Mouse (Mus musculus) midbrain, embryonic 10.5 days (tissue): ENCODE measurements at regions not wholly inside any gene's neighbourhood (a gene's known extent, or its start where the extent isn't known, plus 50 kb on each side); places are given as distances from the start of the nearest gene placed in this dataset.

Experiments
- DNase-seq: peaks from one replicate; pipeline ENCODE4 v3.0.0-alpha.2; 2017; ENCODE audit warnings: low spot score
- H3K27ac ChIP-seq: fragments of 300-500 bp; sonication (generic); replicated peaks from 2 replicates; pipeline ENCODE4 v1.5.1; 2016; ENCODE audit warnings: mild to moderate bottlenecking
- H3K27me3 ChIP-seq: fragments of 300-500 bp; sonication (generic); 2 replicates; pipeline ENCODE4 v1.6.1; 2016; ENCODE audit warnings: low read depth, mild to moderate bottlenecking; ENCODE audit not compliant: poor library complexity, severe bottlenecking
- H3K36me3 ChIP-seq: fragments of 300-500 bp; sonication (generic); 2 replicates; pipeline ENCODE4 v1.6.1; 2016; ENCODE audit warnings: mild to moderate bottlenecking, moderate library complexity
- H3K4me1 ChIP-seq: fragments of 300-500 bp; sonication (generic); 2 replicates; pipeline ENCODE4 v1.6.1; 2016
- H3K4me3 ChIP-seq: fragments of 300-500 bp; sonication (generic); 2 replicates; pipeline ENCODE4 v1.5.1; 2016; ENCODE audit warnings: mild to moderate bottlenecking, moderate library complexity
- H3K9me3 ChIP-seq: fragments of 300-500 bp; sonication (generic); replicated peaks from 2 replicates; pipeline ENCODE4 v1.6.1; 2016; ENCODE audit warnings: mild to moderate bottlenecking
- WGBS: fragments of 180-500 bp; shearing (Covaris S2); methylation state at CpG from one replicate; pipeline ENCODE4 v1.1.7; 2016; 5-methylcytosine and 5-hydroxymethylcytosine counted together

- no peak overlapping the region for H3K27ac ChIP-seq
- WGBS = 94% methylated on average over 1 of the region's 1 CpGs
- H3K9me3 ChIP-seq = no peaks in the 10 kb centered on the region
- DNase-seq = no peak
- no peaks in the 10 kb centered on the region for H3K27me3 ChIP-seq
- H3K4me1 ChIP-seq = no peaks in the 10 kb centered on the region
- H3K36me3 ChIP-seq = no peaks in the 10 kb centered on the region
- H3K4me3 ChIP-seq = no peak overlapping the region
Observed at GRCm38 (mm10) chr7:70205900-70206299, 160.6 kb downstream of the Nr2f2 start.

DNA sequence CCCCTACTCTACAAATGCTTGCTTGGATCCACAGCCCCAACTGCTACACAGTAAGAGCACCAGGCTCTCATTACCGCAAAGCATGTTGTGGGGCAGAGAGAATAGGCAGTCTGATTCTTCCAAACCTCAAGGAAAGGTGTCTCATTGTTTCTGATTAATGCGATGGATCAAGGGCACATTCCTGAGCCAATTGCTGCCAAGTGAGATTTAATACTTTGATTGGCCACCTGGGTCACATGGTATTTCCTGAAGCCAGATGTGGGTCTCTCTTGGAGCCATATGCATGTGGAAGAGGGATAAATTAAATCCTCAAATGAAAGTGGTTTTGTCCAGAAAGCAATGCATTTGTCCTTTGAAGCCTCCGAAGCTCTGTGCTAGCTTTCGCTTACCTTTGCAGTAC is 166.3 kb downstream of the Nr2f2 start:
- H3K36me3 ChIP-seq = no peaks in the 10 kb centered on the region
- H3K4me1 ChIP-seq = no peaks in the 10 kb centered on the region
- H3K4me3 ChIP-seq = no peak overlapping the region
- no peak overlapping the region for H3K27ac ChIP-seq
- DNase-seq = no peak
- 88% methylated on average over 4 of the region's 4 CpGs for WGBS
- H3K27me3 ChIP-seq = no peaks in the 10 kb centered on the region
- no peaks in the 10 kb centered on the region for H3K9me3 ChIP-seq

DNA sequence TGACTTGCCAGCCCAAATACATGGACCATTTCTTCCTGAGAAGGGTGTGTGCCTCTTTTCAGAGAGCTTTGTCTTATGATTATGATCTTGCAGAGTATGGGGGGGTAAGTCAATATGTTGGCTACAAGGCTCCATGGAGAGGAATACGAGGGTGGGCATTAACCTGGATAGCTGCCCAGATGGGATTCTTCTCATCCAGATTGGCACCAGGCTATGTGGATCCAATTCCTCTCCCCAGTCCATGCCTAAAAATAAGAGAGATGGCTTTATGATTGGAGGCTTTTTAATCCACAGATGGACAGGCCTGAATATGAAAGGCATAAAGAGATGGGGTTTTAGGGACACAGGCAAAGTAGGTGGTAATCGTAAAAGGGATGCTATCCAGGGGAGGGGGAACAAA is 187.6 kb downstream of the Nr2f2 start:
- H3K27me3 ChIP-seq = peaks cover 84% of the 10 kb centered on the region
- no peak overlapping the region for H3K27ac ChIP-seq
- no peak overlapping the region for H3K4me3 ChIP-seq
- H3K9me3 ChIP-seq = no peaks in the 10 kb centered on the region
- no peak for DNase-seq
- H3K36me3 ChIP-seq = no peaks in the 10 kb centered on the region
- WGBS = 91% methylated on average over 2 of the region's 2 CpGs
- no peaks in the 10 kb centered on the region for H3K4me1 ChIP-seq

DNA sequence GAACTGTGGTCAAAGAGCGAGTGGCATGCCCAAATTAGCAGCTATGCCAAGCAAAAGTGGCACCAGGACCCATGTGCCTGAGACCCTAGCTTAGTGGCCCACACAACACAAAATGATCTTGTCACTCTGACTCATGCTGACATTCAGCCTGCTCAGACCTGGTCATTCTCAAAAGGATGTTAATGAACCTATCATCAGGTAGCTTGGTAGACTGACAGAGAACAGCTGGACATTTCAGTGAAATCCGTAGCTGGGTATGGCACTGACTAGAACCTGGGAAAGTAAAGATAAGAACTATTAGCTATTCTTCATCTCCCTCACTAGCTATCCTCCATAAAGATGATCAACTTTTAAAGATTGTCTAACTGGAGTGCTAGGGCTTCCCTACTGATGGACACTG is 188.5 kb downstream of the Nr2f2 start:
- H3K4me3 ChIP-seq = no peak overlapping the region
- 91% methylated on average over 2 of the region's 2 CpGs for WGBS
- DNase-seq = no peak
- no peaks in the 10 kb centered on the region for H3K36me3 ChIP-seq
- H3K4me1 ChIP-seq = no peaks in the 10 kb centered on the region
- no peak overlapping the region for H3K27ac ChIP-seq
- H3K9me3 ChIP-seq = no peaks in the 10 kb centered on the region
- H3K27me3 ChIP-seq = peaks cover 89% of the 10 kb centered on the region

GRCm38 (mm10) chr7:70176686-70177259 is 189.8 kb downstream of the Nr2f2 start:
- Histone ChIP-seq H3K27me3 (peaks cover 97% of the 10 kb centered on the region), H3K27ac (0 out of 2 replicates have a peak overlapping the region, but pooled peaks have one; percentile 28), H3K36me3 (no peaks in the 10 kb centered on the region), H3K4me3 (no peak overlapping the region), H3K4me1 (0 out of 2 replicates have a peak, but pooled peaks cover under 1% of the 10 kb centered on the region), H3K9me3 (no peaks in the 10 kb centered on the region)
- 78% methylated on average over 16 of the region's 16 CpGs for WGBS
- no peak for DNase-seq

DNA sequence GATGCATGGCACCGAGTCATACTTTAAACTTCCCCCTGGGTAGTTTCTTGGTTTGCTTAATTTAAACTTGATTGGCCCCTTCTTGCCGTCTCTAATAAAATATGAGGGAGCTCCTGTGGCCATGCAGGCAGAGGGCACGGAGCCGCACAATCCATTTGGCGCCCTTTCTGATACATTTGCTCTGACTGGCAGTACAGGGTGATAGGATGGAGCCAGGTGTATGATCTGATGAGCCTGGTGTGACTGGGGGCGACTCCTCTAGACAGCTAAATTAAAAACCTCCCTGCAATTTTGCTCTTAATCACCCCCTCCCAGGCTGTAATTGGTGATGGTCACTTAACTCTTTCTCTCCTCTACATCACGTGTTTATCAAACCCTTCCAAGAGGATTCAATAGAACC is 190.4 kb downstream of the Nr2f2 start:
- WGBS = 85% methylated on average over 7 of the region's 7 CpGs
- no peak overlapping the region for H3K4me3 ChIP-seq
- H3K27ac ChIP-seq = no peak overlapping the region
- H3K9me3 ChIP-seq = no peaks in the 10 kb centered on the region
- H3K36me3 ChIP-seq = no peaks in the 10 kb centered on the region
- no peak for DNase-seq
- peaks cover 99% of the 10 kb centered on the region for H3K27me3 ChIP-seq
- peaks cover 6% of the 10 kb centered on the region; the same call in 1 of the 2 replicates for H3K4me1 ChIP-seq

DNA sequence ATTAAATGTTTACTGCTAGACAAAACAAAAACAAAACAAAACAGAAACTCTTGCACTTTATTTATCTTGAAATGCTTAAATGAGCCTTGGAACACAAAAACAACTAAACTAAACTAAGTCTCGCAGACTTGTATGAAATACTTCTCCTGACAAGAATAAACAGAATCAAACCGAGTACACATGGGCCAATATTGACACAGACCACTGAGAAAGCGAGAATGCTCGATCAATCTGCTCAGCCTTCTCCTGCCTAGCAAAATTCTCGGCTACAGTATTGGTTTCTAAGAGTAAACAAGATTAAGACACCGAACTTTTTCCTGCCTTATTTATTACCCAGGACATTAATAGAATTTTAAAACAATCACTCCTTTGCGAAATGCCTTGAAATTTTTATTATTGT is 194.1 kb downstream of the Nr2f2 start:
- H3K9me3 ChIP-seq = no peaks in the 10 kb centered on the region
- H3K27me3 ChIP-seq = peaks cover 99% of the 10 kb centered on the region
- H3K27ac ChIP-seq = peak overlapping the region; percentile 43; the same call in 1 of the 2 replicates
- WGBS = 36% methylated on average over 7 of the region's 7 CpGs
- DNase-seq = no peak
- peaks cover 29% of the 10 kb centered on the region for H3K4me1 ChIP-seq
- no peaks in the 10 kb centered on the region for H3K36me3 ChIP-seq
- H3K4me3 ChIP-seq = no peak overlapping the region

DNA sequence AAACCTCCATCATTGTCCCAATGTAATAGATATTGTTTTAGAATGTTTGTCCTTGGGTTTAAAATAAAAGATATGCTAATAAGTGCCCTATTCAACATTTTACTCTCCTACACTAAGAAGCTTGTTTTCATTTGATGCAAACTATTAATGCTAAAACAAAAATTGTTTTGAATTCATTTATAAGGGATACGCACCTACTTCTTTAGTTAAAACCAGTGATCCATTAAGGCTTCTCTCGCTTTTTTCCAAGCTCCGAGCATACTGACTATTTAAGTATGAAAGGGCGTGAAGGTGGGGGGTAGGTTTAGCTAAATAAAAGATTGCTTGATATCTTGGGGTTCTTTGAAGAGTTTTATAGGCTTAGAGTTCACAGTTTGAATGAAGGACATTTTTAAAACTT is 195.1 kb downstream of the Nr2f2 start:
- Histone ChIP-seq H3K36me3 (no peaks in the 10 kb centered on the region), H3K9me3 (no peaks in the 10 kb centered on the region), H3K27ac (peak overlapping the region; percentile 59), H3K4me3 (no peak overlapping the region), H3K27me3 (peaks cover 99% of the 10 kb centered on the region), H3K4me1 (peaks cover 38% of the 10 kb centered on the region)
- WGBS = 19% methylated on average over 4 of the region's 4 CpGs
- DNase-seq = no peak

- Histone ChIP-seq H3K27me3 (peaks cover 99% of the 10 kb centered on the region), H3K9me3 (no peaks in the 10 kb centered on the region), H3K4me3 (peak overlapping the region; percentile 23), H3K4me1 (peaks cover 68% of the 10 kb centered on the region), H3K27ac (peak overlapping the region; percentile 58), H3K36me3 (no peaks in the 10 kb centered on the region)
- DNase-seq = no peak
- WGBS = 8% methylated on average over 4 of the region's 4 CpGs
Observed at GRCm38 (mm10) chr7:70168080-70168479, 198.5 kb downstream of the Nr2f2 start.

- no peak overlapping the region for H3K4me3 ChIP-seq
- peaks cover 62% of the 10 kb centered on the region for H3K4me1 ChIP-seq
- DNase-seq = no peak
- WGBS = 19% methylated on average over 5 of the region's 5 CpGs
- no peaks in the 10 kb centered on the region for H3K36me3 ChIP-seq
- H3K9me3 ChIP-seq = no peaks in the 10 kb centered on the region
- H3K27ac ChIP-seq = peak overlapping the region; percentile 58
- H3K27me3 ChIP-seq = peaks cover 100% of the 10 kb centered on the region
Observed at GRCm38 (mm10) chr7:70166081-70166480, 200.5 kb downstream of the Nr2f2 start.

DNA sequence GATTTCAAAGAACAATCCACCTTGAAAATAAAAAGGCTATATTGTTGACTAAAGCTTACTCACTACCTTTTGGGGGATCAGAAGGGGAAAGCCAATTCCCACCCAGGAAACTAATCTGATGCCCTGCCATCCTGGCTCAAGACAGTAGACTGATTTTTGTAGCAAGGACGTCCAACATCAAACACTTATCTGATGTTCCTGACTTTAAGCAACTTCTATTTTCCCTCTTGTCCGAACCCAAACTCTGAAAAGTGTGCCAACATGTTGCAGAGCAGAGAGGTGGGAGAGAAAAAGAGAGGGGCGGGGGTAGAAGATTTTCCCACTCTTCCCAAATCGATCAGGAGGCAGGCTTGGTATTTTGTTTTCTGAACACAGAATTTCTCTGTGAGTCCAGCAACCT is 201.0 kb downstream of the Nr2f2 start:
- H3K27ac ChIP-seq = peak overlapping the region; percentile 58

DNA sequence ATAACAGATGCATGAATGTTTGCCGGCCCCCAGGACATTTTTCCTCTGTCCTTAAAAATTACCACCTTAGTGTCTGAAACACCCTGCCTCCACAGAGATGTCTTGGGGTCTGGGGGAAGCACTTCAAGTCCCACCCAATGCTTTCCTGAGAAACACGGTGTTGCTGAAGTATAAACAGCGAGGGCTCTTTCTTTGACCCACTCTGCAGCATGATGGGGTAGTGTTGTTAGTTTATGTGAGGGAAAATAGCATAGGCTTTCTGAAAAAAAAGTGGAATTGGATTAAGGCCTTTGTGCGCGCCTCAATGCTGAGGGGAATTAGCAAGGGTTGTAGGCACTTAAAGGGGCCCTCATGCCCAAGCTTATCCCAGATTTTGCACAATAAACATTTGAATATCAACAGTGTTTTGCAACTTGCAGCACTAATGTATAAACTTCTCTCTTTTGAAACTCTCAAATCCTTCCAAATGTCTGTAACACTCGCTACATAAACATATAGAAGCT is 201.8 kb downstream of the Nr2f2 start:
- peaks cover 100% of the 10 kb centered on the region for H3K27me3 ChIP-seq
- no peak for DNase-seq
- 27% methylated on average over 6 of the region's 6 CpGs for WGBS

More for the DNA sequence above, 201.0 kb downstream of the Nr2f2 start:
- Histone ChIP-seq H3K4me1 (peaks cover 60% of the 10 kb centered on the region), H3K4me3 (no peak overlapping the region), H3K27me3 (peaks cover 100% of the 10 kb centered on the region), H3K36me3 (no peaks in the 10 kb centered on the region), H3K9me3 (no peaks in the 10 kb centered on the region)
- no peak for DNase-seq
- 30% methylated on average over 4 of the region's 4 CpGs for WGBS

DNA sequence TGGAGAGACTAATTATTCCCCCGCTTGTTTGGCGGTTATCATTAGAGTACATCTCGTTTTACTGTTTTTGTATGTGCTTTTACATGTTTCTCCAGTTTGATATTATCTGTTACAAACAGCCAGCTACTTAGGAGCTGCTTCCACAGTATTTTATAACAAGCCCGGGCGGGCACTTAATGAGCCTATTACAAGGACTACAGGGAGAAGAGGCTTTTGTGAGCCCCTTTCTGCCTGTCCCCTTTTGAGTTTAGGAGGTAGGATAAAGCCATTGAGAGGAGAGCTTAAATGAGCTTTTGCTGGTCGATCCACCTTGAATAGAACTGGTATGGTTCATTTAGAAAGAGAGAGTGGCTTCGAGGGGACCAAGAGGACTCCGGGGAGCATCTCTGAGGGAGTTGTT is 208.0 kb downstream of the Nr2f2 start:
- Histone ChIP-seq H3K9me3 (no peaks in the 10 kb centered on the region), H3K36me3 (no peaks in the 10 kb centered on the region), H3K27me3 (peaks cover 100% of the 10 kb centered on the region), H3K27ac (no peak overlapping the region), H3K4me3 (no peak overlapping the region), H3K4me1 (peaks cover 33% of the 10 kb centered on the region)
- DNase-seq = no peak
- 37% methylated on average over 8 of the region's 8 CpGs for WGBS

More for the DNA sequence above, 201.8 kb downstream of the Nr2f2 start:
- Histone ChIP-seq H3K9me3 (no peaks in the 10 kb centered on the region), H3K27ac (peak overlapping the region; percentile 58), H3K4me1 (peaks cover 55% of the 10 kb centered on the region), H3K36me3 (no peaks in the 10 kb centered on the region), H3K4me3 (no peak overlapping the region)
